Mouse (Mus musculus) spleen, postnatal 10 days (tissue): ENCODE results near the gene Pcyox1.
A peak's percentile ranks its signal among the peaks of the same experiment; 100 is the strongest.

ENCODE experiments used
- DNase-seq, 2 experiments: peaks; one replicate each; pipeline ENCODE4 v3.0.0; 2021 to 2022; ENCODE audit warnings: low spot score in 2 of 2

Pcyox1 gene

DNA sequence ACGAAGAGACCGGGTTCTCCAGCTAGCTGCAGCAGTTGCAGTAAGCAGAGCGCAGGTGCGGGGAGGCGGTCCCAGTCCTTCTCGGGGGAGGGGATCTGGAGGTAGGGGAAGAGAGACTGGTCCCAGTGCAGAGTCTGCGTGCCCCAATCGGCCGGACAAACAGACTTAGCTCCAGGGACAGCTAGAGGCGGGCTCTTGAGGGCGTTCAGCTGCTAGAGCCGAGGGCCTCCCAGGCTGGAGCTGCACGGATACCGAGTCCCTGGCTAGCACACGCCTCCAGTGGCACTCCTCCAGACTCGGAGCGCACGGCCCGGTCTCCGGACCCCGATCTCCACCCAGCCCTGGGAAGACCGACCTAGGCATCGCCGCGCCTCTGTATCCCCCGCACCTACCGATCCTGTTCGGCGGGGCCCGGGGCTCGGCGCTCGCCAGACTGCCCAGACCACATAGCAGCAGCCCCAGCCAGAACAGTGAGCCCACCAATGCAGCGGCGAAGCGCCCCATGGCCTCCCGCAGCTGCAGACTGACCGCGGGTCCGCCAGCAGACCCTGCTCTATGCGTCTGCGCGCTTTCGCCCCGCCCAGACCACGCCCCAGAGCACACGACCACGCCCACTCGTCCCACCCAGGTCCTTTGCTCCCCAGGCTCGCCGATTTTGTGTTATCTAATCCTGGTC is at the start of gene Pcyox1:
Gene Pcyox1, minus strand, starts transcription at position 574 of the 676 bp plus-strand sequence.
- peak; percentile 89 to 90 for DNase-seq

DNA sequence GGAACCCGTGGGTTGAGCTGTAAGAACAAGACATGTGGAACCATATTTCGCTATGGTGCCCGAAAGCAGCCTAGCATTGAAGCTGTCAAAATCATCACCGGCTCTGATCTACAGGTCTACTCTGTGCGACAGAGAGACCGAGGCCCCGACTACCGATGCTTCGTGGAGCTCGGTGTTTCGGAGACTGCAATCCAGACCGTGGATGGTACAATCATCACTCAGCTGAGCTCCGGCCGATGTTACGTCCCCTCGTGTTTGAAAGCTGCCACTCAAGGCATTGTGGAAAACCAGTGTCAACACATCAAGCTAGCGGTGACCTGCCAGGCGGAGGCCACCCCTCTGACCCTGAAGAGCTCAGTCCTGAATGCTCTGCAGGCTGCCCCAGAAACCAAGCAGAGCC is 48.6 kb upstream of the Pcyox1 start:
- no peak for DNase-seq

DNA sequence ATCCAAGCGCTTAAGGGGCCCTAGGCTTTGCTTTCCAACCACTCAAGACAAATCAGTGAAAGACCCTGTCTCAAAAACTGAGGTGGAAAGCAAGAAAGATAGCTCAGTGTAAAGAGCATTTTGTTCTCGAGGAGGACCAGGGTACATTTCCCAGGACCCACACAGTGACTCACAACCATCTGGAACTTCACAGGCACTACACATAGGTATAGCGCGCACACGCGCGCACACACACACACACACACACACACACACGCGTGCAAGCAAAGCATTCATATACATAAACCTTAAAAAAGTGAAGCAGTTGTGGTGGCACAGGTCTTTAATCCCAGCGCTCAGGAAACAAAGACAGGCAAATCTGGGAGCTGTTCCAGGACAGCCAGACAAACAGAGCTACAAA is 44.6 kb upstream of the Pcyox1 start:
- DNase-seq, result no peak

DNA sequence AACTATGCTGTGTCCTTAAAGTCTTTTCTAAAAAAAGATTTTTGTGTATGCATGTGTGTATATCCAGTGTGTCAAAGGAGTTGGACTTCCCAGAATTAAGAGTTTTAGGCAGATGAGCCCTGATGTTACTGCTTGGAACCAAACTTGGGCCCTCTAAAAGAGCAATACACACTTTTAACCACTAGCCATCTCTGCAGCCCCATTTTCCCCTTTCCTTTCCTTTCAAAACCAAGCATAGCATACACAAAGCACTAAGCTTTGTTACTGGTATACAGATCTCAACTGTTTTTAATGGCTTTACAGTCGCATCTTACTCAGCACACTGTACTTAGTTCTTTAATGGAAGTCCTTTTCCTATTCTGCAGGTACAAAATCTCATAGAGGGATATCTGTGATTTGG is 42.6 kb upstream of the Pcyox1 start:
- DNase-seq, result no peak

DNA sequence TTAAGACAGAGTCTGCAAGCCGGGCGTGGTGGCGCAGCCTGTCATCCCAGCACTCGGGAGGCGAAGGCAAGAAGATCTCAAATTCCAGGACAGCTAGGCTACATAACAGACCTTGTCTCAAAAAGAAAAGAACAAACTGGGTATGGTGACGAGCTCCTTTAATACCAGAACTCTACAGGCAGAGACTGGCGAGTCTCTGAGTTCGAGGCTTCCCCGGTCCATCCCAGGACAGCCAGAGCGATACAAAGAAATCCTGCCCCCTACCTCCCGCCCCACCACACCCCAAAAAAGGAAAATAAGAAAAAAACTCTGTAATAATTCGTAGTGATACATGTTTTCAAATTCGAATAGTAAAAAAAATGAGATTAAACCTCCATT is 42.2 kb upstream of the Pcyox1 start:
- DNase-seq, result no peak

DNA sequence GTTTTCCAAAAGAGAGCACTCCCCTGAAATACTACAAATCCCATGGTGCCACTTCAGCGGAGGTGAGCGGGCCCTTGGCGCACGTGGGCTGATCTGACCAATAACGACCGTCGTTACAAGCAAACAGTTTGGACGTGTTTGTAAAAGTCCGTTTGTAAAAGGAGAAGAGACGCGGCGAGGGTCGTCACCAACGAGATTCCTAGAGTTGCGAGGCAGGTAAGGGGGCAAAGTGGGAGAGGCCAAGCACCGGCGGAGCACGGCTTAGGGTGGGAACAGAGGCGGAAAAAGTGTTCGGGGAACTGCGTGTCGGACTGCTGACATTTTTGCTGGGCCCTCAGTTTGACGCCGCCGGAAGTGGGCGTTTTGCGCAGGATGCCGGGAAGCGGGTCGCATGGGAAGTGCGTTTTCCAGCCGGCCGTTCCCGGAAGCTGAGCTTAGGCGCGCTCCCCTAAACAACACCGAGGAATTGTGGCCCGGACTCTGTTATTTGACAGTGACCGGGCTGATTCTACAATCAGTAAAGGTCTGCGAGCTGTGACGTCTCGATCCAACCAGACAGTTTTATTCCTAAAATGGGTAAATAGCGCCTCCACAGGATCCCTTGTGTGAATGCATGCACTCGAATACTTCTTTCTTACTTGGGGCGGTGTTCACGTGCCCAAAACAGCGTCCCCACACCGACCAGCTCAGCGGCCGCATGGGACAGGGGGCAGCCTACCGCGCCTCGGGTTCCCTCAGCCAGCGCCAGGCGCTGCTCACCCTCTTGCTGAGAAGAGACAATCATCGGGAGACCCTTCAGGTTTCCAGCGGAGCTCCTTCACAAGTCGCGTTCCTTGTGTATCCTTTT is 41.5 kb upstream of the Pcyox1 start, which contains the start of gene C87436:
Gene C87436, plus strand, starts transcription at position 103 of the 847 bp plus-strand sequence.
- peak; percentile 92 to 95 for DNase-seq

DNA sequence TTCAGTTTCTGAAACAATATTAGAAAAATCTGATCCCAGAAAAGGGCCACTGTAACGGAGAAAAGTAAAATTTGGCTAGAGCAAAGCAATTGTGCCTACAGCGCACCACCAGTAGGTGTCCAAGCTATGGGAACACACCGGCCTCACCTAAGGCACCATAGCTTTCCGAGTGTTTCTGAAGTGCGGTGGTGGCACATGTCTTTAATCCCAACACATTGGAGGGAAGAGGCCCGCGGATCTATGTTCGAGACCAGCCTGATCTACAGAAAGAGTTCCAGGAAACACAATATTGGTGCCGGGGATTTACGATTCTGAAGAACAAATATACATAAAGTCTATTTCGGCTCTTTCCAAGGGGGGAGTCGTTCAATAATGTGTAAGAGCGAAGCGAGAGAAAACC is 40.8 kb upstream of the Pcyox1 start:
- DNase-seq, result peak in 1 of 2 experiments; percentile 71

DNA sequence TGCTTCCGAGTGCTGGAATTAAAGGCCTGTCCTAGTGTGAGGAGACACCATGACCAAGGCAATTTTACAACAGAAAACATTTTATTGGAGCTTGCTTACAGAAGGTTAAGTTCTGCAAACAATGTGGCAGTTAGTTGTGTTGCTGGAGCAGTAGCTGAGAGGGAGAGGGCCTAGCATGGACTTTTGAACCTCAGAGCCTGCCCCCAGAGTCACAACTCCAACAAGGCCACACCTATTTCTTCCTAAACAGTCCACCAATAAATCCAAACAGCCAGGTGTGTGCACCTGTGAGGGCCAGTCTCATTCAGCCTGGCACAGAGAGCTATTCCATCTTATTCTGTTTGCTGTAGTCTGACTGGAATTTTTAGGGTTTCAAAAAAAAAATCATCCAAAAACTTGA is 36.7 kb upstream of the Pcyox1 start:
- no peak for DNase-seq

DNA sequence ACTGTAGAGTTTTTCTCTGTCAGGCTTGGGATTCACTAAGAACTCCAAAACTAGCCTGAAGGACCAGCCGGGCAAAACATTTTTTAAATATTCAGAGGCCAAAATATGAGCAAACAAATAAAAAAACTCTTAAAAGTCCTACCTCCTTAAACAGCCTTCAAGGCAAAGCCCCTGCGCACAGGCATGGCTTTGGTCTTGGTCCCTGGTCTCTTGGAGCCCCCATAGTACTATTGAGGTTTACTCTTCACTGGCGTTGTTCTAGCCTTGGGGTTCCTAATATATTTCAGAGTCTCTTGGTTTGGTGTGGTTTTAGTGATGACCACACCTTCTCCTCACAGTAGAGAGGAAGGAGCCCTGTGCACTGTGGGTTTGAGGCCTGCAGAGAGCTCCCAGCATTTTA is 34.6 kb upstream of the Pcyox1 start:
- no peak for DNase-seq

DNA sequence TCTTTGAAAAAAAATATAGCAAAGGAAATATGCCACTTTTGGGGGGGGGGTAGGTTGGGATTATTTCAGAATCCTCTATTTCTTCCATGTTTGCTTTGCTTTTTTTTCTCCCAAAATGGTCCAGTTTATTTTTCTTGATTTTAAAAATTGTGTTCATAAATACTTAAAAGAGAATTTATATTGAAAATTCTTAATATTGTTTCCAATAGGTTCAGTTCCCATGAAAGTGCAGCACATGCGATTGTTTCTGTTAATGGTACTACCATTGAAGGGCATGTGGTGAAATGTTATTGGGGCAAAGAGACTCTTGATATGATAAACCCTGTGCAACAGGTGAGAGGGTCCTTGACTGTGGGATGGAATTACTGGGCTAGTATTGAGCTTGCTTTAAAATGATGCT is 29.4 kb upstream of the Pcyox1 start, which contains the start of gene Gm44790:
Gene Gm44790, plus strand, starts transcription at position 301 of the 400 bp plus-strand sequence.
- no peak for DNase-seq

DNA sequence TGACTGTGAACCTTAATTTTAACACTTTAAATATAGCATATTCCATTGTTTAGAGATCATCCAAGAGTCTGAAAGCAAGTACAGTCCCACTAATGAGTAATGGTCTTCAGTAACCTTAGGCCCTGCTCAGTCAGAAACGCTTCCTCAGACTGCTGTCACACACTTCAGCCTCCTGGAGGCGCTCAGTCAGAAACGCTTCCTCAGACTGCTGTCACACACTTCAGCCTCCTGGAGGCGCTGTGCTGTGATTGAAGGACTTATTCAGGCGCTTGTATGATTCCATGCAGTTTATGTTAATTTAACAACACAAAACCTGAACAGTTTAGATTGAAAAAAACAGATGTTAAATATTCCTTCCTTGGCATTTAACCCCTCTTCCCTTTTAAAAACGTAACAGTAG is 23.5 kb upstream of the Pcyox1 start:
- DNase-seq, result peak in 1 of 2 experiments; percentile 38

DNA sequence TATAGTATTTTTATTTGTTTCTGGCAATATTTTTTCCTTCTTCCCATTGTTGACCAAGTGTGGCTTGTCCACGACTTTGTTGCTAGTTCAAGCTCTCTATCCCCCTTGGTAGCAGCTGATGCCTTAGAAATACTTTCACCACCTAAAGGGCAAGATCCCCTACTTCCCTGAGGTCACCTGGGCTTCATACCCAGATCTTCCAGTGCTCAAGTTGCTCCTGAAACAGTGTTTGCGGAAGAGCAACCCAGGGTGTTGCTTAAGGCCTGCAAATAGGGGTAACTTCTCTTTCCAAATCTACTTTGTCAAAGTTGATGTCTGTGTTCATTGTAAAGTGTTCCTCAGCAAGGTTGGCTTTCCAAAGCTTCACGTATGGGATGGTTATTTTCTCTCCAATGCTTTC is 22.3 kb upstream of the Pcyox1 start:
- no peak for DNase-seq

DNA sequence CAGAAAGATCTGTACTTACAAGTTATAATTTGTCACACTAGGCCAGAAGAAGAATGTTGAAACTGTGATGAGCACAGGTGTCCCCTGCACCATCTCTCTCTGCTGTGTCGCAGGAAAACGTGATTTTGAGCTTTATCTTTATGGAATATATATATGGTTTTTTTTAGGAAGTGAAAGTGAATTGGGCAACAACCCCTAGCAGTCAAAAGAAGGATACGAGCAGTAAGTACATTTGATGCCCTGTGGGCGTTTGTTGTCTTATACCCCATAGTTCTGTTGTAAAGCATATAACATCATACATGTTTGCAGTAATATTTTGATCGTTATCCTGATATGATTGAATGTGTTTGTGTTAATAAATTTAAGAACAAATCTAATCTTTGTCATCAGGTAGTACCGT is 21.8 kb upstream of the Pcyox1 start:
- DNase-seq, result no peak

DNA sequence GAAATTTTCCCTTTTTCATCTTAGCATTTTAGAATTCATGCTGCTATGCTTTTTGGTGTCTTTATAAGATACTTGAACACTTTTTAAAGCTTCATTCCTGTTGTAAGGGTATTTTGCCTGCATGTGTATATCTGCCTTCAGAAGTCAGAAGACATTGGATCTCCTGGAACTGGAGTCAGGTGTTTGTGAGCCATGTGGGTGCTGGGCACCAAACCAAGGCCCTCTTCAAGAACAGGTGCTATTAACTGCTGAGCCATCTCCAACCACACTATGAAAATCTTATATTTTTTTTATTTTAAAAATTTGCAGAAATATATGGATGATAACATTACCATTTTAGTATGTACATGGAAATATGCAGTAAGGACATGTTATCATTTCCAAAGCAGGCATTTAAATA is 9.4 kb upstream of the Pcyox1 start:
- no peak for DNase-seq

DNA sequence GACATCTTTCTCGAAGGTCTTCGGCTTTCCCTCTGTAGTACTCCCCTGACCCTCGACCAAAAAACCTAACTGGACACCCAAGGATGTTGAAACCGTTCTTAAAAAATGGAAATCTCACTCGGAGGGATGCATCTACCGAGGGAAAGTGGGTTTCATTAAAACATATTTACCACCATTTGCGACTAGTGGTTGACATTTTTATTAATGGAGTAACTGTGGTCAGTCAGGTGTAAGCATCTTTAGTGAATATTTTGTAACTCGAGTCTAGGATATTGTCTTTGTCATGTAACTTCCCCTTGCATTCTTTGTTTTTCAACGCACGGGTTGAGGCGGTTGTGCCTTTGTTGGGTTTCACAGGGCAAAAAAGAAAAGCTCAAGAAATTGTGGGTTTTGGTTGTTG is 8.0 kb upstream of the Pcyox1 start:
- no peak for DNase-seq

DNA sequence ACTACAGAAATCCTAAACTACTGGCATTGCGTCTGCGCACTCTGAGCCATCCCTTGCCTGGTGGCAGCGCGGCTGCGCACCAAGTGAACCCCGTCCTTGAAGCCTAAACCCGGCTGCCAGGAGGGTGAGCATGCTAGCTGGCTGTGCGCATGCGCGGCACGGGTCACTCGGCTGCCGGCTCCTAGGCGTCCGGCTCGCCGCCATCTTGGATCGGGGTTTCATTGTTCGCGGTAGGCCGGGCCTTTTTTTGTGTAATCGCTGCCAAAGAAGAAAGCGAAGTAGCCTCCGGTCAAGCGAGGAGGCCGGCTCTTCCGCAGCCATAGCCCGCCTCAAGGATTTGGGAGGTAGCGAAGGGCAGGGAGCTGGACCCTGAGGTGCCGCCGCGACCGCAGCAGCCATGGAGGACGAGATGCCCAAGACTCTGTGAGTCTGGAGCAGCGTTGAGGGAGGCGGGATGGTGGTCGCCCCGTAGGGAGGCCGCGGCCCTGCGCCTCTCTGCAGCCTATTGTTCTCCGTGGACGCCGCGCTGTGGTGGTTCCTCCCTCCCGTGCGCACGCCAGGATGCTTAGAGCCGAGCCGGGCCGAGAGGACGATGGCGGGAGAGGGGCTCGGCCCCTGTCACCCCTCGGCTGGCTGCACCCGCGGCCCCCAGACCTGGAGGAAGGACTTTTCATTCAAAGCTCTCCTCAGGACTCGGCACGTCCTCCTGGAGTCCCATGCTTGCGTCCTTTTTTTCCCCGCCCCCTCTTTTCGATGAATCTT is 7.3 kb upstream of the Pcyox1 start, which contains the start of gene Tia1:
Gene Tia1, plus strand, starts transcription at position 120 of the 762 bp plus-strand sequence.
- peak; percentile 92 to 97 for DNase-seq

DNA sequence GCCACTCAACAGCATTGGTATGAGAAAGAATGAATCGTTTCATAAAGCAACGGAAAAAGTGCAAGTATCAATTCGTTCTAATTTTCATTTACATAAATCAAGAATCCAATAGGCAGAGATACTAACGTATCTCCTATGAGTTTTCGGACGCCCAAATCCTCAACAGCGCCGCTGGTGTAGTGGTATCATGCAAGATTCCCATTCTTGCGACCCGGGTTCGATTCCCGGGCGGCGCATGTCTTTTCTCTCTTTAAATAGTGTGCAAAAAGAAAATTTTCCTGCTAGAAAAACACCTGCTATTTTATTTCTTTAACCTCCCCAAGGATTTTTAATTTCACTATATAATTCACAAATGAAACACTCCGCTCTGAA is 6.8 kb upstream of the Pcyox1 start:
- DNase-seq, result peak; percentile 87

DNA sequence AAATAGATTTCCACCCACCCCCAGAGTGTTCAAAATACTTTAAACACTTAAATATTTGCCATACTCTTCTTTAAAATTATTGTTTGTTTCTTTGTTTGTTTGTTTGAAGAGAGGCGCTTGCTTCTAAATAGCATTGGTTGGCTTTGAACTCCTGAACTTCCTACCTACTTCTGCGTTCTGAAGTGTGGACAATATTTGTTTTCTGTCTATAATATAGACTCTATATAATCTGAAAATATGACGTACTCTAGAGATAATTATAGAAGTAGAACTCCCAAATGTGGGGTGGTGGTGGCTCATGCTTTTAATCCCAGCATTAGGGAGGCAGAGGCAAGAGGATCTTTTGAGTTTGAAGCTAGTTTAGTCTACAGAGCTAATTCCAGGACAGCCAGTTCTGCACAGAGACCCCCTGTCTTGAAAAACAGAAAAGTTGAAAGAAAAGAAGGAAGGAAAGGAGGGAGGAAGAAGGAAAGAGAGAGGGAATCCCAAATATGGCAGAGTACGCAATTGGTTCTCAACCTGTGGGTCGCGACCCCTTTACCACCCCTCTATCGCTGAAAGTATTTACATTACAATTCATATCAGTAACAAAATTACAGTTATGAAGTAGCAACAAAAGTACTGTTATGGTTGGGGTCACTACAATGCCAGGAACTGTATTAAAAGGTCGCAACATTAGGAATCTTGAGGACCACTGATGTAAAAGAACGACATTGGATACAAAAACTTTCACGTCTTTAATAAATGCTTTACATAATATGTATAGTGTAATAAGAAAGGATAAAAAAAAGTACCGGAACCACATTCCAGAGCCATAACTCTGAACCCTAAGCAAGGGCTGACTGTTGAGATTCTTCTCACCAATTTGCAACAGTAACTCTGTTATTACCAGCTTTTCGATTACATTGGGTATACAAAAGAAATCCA is 6.0 kb upstream of the Pcyox1 start:
- no peak for DNase-seq

DNA sequence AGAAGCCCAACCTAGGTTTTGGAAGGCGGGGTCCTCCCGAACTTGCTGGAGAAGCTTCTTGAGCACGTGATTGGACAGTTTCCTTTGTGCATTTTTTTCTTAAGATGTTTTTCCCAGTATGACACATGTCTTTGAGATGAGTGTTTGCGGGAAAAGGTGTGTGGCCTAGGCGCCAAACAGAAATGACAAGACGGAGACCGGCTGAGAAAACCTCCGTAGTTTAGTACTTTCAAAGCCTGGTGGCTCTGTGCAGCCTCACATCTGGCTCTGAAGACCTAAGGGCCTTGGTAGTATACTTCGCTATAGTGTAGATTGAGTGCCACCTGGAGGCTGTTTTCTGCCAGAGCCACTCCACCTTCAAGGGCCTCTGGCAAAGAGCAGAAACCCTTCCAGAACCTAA is 4.0 kb upstream of the Pcyox1 start:
- DNase-seq, result peak; percentile 51 to 83

DNA sequence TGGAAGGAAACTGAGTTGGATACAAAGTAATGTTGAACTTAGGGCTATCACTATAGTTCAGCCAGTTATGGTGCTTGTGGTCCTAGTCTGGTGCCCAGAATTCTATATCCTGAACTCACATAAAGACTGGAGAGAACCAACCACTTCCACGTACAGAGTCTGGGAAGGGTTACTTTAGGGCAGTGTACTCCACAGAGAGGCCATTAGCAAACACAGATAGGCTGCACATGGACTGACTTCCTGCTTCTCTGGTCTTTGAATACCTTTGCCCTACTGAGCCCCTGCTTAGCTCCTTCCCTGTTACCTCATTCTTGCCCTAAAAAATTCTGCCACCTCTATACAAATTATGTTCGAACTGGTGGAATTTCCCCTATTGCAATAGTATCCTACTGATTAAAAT is 3.0 kb upstream of the Pcyox1 start:
- no peak for DNase-seq

DNA sequence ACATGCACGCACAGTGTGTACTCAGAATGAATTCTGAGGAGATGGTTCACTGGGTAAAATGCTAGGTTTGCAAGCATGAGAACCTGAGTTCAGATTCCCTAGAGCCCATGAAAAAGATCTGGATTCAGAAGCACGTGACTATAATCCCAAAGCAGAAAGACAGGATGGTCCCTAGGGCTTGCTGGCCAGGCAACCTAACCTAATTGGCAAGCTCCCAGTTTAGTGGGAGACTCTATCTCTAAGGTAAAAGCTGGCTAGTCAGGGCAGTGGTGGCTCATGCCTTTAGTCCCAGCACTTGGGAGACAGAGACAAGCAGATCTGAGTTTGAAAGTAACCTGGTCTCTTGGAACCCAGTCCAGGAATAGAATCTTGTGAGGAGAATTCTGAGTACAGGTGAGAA is 2.0 kb upstream of the Pcyox1 start:
- DNase-seq, result no peak
